Mouse (Mus musculus): ENCODE data around the gene Robo3. TPM values are rescaled to one million over a fixed set of nuclear protein-coding genes. Genes with fewer than 3 reads are reported as not detected.

Robo3 gene
- total RNA-seq, 1 experiment from 2014 or later, result 2.3 TPM

DNA sequence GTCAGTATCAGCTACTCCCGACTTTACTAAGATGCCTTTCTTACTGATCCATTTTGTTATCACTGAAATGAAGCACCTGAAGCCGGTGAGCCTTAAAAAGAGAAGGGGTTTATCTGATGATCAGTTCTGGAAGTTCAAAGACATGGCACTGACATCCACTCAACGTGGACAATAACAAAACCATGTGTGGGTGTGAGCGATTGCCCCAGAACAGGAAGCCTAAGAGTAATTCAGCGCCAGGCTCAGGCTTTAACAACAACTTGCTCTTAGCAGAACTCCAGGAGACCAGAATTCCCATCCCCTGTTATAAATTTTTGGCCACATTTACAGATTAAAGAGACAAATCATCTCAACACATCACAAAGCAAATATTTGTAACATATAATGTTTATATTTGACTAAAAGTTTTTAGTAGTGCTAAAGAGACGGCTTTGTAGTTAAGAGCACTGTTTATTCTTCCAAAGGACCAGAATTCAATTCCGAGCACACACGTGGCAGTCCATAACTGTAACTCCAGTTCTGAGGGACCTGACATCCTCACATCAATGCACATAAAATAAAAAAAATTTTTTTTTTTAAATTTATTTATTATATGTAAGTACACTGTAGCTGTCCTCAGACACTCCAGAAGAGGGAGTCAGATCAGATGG lies 39.4 kb downstream of the Robo3 start:
- no peak for ATAC-seq (replicated peaks in 1 of 2; ENCODE audit: insufficient read depth in 1 of 2, low FRiP score in 2 of 2, low TSS enrichment in 1 of 2, low read depth in 1 of 2, poor library complexity in 2 of 2, severe bottlenecking in 2 of 2)

DNA sequence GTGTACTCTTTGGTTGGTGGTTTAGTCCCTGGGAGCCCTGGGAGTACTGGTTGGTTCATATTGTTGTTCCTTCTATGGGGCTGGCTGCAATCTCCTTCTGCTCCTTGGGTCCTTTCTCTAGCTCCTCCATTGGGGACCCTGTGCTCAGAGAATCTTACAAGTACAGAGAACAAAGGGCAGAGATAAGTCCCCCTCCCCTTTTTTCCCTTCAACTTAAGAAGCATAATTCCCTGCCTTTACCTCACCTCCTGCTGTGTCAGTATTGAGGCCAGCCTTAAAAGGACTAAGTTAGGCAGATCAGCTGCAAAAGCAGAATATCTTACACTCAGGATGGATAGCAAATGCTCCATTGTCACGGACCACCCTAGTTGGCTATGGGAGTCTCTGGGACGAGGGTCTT lies 41.0 kb downstream of the Robo3 start:
- ATAC-seq (replicated peaks in 1 of 2; ENCODE audit: insufficient read depth in 1 of 2, low FRiP score in 2 of 2, low TSS enrichment in 1 of 2, low read depth in 1 of 2, poor library complexity in 2 of 2, severe bottlenecking in 2 of 2), result no peak

DNA sequence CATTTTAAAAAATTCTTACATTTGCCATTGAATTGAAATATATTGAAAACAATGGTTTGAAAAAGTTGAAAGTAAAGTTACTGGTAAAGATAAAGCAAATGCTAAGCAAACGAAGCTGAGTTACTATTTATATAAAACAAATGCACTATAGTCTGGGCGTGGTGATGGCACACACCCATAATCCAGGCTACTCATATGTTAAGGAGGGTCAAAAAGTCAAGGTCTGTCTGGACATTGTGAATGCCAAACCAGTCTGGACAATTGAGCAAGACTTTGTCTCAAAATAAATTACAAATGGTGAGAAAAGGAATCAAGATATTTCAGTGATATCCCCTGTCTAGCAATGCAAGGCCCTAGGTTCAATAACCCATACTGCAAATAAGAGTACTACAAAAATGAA lies 42.2 kb downstream of the Robo3 start:
- no peak for ATAC-seq (replicated peaks in 1 of 2; ENCODE audit: insufficient read depth in 1 of 2, low FRiP score in 2 of 2, low TSS enrichment in 1 of 2, low read depth in 1 of 2, poor library complexity in 2 of 2, severe bottlenecking in 2 of 2)

DNA sequence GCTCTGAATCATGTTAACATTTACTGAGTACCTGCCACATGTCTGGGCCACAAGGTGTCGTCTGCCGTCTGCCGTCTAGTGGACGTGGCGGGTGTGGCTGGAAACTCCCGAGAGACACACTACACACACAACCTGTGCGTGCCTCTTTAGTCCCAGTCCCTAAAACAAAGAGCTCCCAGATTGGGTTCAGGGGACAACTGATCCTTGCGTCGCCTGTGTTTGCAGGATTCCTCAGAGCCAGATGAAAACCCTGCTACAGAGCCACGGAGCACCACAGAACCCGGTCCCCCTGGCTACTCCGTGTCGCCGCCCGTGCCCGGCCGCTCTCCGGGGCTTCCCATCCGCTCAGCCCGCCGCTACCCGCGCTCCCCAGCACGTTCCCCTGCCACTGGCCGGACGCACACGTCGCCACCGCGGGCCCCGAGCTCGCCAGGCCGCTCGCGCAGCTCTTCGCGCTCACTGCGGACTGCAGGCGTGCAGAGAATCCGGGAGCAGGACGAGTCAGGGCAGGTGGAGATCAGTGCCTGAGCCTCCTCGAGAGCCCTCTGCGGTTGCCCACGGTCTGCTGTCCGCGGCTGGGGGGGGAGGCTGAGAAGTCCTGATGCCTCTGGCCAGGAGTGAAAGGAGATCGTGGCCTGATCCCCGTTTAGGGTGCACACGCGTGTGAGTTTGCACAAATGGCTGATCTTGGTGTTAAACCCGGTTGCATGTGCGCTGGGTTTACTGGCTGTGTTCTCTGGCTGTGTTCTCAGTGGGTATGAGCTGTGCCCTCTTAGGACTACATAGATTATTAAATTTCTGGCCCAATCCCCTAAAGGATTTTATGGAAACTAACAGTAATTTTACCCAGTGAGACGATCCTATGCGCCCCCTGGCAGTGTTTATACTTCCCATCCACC lies 48.5 kb downstream of the Robo3 start:
- ATAC-seq (replicated peaks in 1 of 2; ENCODE audit: insufficient read depth in 1 of 2, low FRiP score in 2 of 2, low TSS enrichment in 1 of 2, low read depth in 1 of 2, poor library complexity in 2 of 2, severe bottlenecking in 2 of 2), result peak; percentile 65 to 74

DNA sequence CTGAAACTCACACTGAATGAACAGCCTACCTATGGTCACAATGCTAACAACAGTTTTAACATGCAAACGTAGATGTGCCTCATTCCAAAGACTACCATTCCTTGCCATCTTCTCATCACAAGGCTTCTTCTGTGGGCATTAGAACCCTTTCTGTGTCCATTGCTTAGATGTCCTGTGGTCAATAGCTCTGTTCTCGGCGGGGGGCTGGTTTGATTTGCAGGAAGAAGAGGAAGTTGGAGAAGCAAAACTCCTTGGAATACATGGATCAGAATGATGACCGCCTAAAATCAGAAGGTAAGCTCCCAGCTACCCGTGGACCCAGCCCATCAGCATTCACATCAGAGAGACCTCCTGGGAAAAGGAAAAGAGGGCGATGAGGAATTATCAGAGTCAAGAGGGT lies 49.9 kb downstream of the Robo3 start:
- ATAC-seq (replicated peaks in 1 of 2; ENCODE audit: insufficient read depth in 1 of 2, low FRiP score in 2 of 2, low TSS enrichment in 1 of 2, low read depth in 1 of 2, poor library complexity in 2 of 2, severe bottlenecking in 2 of 2), result no peak

DNA sequence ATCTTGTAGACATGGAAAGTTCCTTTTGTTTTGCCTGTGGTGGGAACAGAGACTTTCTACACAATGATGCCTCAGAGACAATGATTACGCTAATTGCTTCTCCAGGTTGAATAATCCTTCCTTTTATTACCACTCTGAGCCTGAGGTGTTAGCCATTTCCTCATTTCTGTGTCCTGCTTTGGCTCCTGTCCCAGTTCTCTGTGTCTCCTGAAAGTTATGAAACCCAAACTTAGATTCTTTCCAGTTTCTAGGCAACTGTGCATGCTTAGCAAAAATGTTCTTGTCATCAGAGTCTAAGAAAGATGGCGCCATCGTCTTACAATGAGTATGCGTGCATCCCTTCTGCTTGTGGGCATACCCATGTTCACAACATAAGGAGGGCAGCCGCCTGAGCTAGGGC lies 57.3 kb downstream of the Robo3 start:
- ATAC-seq (replicated peaks in 1 of 2; ENCODE audit: insufficient read depth in 1 of 2, low FRiP score in 2 of 2, low TSS enrichment in 1 of 2, low read depth in 1 of 2, poor library complexity in 2 of 2, severe bottlenecking in 2 of 2), result peak in 1 of 2 experiments; percentile 37; a peak in 1 of 4 replicates

DNA sequence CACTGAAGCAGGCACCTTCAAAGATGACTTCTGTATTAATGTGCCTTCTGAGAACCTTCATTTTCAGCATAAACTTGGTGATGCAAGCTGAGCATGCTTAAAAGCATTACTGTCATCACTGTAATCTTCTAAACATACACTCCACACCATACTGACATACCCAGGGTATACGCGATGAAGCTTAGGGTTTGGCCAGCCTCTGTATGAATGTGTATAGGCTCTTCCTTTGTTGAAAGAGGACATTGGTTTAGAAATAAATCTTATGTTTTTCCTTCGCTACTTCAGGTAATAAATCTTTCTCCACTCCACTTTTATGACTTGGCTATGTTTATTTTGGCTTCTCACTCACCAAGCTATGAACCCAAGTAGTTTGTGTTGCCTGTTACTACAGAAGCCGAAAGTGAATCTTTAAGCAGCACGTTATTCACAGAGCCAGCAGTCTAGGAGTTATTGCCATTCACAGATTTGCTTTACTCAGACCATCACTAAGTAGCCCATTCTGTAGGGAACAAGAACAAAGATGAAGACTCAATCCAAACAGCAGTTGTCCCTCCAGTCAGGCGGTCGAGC lies 61.7 kb downstream of the Robo3 start:
- no peak for ATAC-seq (replicated peaks in 1 of 2; ENCODE audit: insufficient read depth in 1 of 2, low FRiP score in 2 of 2, low TSS enrichment in 1 of 2, low read depth in 1 of 2, poor library complexity in 2 of 2, severe bottlenecking in 2 of 2)

DNA sequence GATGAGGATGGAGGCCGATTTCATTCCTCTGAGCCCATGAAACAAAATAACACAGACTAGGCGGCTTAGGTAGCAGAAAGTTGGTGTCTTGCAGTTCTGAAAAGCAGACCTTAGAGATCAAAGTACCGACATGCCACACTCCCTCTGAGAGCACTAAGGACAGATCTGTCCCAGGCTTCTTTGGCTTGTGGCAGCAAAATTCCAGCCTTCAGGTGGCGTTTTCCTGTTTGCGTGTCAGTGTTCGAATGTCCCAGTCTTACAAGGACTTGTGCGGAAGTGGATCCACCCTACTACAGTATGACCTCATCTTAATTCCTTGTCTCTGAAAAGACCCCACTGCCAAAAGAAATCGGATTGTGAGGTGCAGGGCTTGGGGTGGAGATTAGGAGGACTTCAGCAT lies 64.2 kb downstream of the Robo3 start:
- no peak for ATAC-seq (replicated peaks in 1 of 2; ENCODE audit: insufficient read depth in 1 of 2, low FRiP score in 2 of 2, low TSS enrichment in 1 of 2, low read depth in 1 of 2, poor library complexity in 2 of 2, severe bottlenecking in 2 of 2)

DNA sequence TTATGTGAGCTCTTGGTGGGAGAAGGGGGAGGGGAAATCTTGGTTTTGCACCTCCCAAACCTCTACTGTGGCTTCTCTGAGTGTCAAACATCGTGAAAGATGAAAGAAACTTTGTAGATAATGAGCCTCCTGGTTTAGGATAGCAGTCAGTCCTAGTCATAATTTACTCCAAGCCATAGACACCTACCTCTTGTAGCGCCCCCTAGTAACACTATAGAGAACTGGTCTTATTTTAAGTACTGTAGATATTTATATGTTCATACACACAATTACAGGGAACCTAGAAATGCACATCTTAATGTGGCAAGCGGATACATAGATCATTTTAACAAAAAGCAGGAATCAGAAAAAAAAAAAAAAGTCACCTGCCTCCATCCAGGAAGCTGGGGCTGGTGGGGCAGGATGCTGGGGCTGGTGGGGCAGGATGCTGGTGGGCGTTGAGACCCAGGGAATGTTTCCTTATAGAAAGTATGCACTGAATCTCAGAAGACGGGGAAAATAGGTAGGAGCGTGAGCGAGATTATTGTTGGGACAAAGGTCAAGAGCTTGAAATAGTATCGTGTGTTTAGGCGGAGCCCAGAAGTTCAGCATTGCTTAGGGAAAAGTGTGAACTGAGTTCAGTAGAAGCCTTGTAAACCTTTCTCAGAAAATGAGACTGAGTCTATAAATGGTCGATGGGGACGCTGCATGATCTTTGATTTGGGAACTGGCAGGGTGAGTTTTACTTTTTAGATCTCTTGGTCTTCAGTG lies 64.8 kb downstream of the Robo3 start:
- ATAC-seq (replicated peaks in 1 of 2; ENCODE audit: insufficient read depth in 1 of 2, low FRiP score in 2 of 2, low TSS enrichment in 1 of 2, low read depth in 1 of 2, poor library complexity in 2 of 2, severe bottlenecking in 2 of 2), result no peak

DNA sequence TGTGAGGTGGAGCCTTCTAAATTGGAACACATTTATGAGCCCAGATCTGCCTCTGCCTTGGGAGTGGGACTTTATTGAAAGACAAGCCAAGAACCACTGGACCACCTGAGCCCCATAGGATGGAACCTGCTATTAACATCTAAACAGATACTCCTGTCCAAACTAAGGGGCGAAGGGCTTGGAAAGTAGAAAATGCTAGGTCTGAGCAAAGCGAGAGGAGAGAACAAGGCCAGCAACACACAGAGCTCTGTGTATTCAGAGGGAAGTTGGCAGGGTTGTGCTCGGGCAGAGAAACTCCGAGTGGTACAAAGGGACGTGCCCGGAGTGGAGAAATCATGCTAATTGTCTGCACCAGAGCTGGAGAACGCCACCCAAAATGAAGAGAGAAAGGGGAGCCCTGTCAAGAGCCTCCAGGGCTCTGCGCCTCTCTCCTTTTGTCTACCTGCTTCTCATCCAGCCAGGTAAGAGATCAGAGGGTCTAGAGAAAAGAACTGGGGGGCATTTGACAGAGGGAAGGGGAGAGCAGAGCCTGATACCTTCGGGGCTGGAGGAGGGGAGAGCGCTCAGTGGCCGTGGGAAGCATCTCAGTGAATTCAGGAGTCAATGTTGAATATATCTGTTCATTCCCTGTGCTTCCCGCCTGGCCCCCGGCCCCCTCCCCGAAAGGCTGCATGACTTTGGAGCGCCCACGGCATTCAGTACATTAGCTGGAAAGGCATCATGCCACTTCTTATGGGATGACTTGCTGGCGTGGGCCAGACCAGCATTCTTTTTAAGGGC lies 65.6 kb downstream of the Robo3 start, which contains the start of gene Hepacam:
Gene Hepacam, plus strand, starts transcription at position 51 of the 780 bp plus-strand sequence.
- ATAC-seq (replicated peaks in 1 of 2; ENCODE audit: insufficient read depth in 1 of 2, low FRiP score in 2 of 2, low TSS enrichment in 1 of 2, low read depth in 1 of 2, poor library complexity in 2 of 2, severe bottlenecking in 2 of 2), result no peak

DNA sequence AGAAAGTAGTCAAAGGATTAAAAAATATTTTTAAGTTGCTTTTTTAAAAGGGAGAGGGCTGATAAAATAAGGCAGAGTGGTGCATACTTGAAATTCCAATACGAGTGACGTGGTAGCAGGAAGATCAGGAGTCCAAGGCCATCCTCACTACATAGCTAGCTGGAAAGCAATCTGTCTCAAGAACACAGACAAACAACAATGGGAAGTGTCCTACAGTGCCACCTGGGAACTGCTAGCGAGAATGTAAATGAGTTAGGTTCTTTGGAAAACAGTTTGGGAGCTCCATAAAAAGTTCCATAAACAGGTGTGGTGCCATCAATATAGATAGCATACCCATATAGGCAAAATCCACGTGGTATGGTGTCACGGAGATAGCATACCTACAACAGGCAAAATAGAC lies 67.3 kb downstream of the Robo3 start:
- no peak for ATAC-seq (replicated peaks in 1 of 2; ENCODE audit: insufficient read depth in 1 of 2, low FRiP score in 2 of 2, low TSS enrichment in 1 of 2, low read depth in 1 of 2, poor library complexity in 2 of 2, severe bottlenecking in 2 of 2)

Other genes starting within 250 kb of the Robo3 start
- 6.1 and 7.1 TPM in 2 replicates for gene Tmem218, start 225.0 kb downstream of the Robo3 start, total RNA-seq (2017)
- 0.55 and 0.69 TPM in 2 replicates for gene Slc37a2, start 177.5 kb downstream of the Robo3 start, total RNA-seq (2017)
- 18.2 and 20.9 TPM in 2 replicates for gene Ccdc15, start 84.8 kb downstream of the Robo3 start, total RNA-seq (2017)
- gene Hepacam, start 65.9 kb downstream of the Robo3 start, total RNA-seq (2017), result not detected in 2 replicates
- gene Robo4, start 31.3 kb downstream of the Robo3 start, total RNA-seq (2017), result 6.2 and 13.4 TPM in 2 replicates
- 44.3 and 63.0 TPM in 2 replicates for gene Msantd2, start 56.1 kb upstream of the Robo3 start, total RNA-seq (2017)
- gene Esam, start 94.8 kb upstream of the Robo3 start, total RNA-seq (2017), result 12.3 and 15.7 TPM in 2 replicates
- gene Vsig2, start 106.0 kb upstream of the Robo3 start, total RNA-seq (2017), result 2.2 and 4.9 TPM in 2 replicates
- gene Nrgn, start 119.7 kb upstream of the Robo3 start, total RNA-seq (2017), result 24.4 and 42.0 TPM in 2 replicates
- gene Siae, start 122.5 kb upstream of the Robo3 start, total RNA-seq (2017), result 26.1 and 29.4 TPM in 2 replicates
- 6.2 and 24.1 TPM in 2 replicates for gene Spa17, start 180.5 kb upstream of the Robo3 start, total RNA-seq (2017)
- gene Tbrg1, start 224.1 kb upstream of the Robo3 start, total RNA-seq (2017), result 59.9 and 89.5 TPM in 2 replicates
- gene Panx3, start 236.0 kb upstream of the Robo3 start, total RNA-seq (2017), result not detected in 2 replicates

All from hematopoietic stem cell, adult 5-6 weeks (primary cell).